Mouse (Mus musculus) lung, postnatal 0 days (tissue): ENCODE data around the gene Rubcnl. TPM values are rescaled to one million over a fixed set of nuclear protein-coding genes. Genes with fewer than 3 reads are reported as not detected.

Experiments
- ATAC-seq: fragments of 200-750 bp; cut with Nextera tagmentation; 2 replicates; pipeline ENCODE4 v1.8.0; 2017; ENCODE audit warnings: moderate library complexity
- DNase-seq: peaks from one replicate; pipeline ENCODE4 v3.0.0-alpha.2; 2016; ENCODE audit warnings: low spot score
- H3K27ac ChIP-seq: fragments of 300-500 bp; sonication (generic); 2 replicates; pipeline ENCODE4 v1.5.1; 2014; ENCODE audit warnings: antibody characterized with exemption, mild to moderate bottlenecking, low read length, mixed read lengths
- H3K27me3 ChIP-seq: fragments of 300-500 bp; sonication (generic); replicated peaks from 2 replicates; pipeline ENCODE4 v1.6.1; 2014; ENCODE audit warnings: low read length, mixed read lengths; ENCODE audit not compliant: insufficient read depth
- H3K36me3 ChIP-seq: fragments of 300-500 bp; sonication (generic); 2 replicates; pipeline ENCODE4 v1.6.1; 2014; ENCODE audit warnings: low read length, mixed read lengths; ENCODE audit not compliant: insufficient read depth
- H3K4me1 ChIP-seq: fragments of 300-500 bp; sonication (generic); 2 replicates; pipeline ENCODE4 v1.6.1; 2014; ENCODE audit warnings: antibody characterized with exemption, low read depth, low read length, mixed read lengths; ENCODE audit not compliant: insufficient read depth
- H3K4me2 ChIP-seq: fragments of 300-500 bp; sonication (generic); replicated peaks from 2 replicates; pipeline ENCODE4 v1.6.1; 2014; ENCODE audit warnings: low read depth, mild to moderate bottlenecking, low read length, moderate library complexity, mixed read lengths
- H3K4me3 ChIP-seq: fragments of 300-500 bp; sonication (generic); 2 replicates; pipeline ENCODE4 v1.5.1; 2014; ENCODE audit warnings: low read depth, low read length
- H3K9ac ChIP-seq: fragments of 300-500 bp; sonication (generic); replicated peaks from 2 replicates; pipeline ENCODE4 v1.6.1; 2014; ENCODE audit warnings: low read depth, mild to moderate bottlenecking
- H3K9me3 ChIP-seq: fragments of 300-500 bp; sonication (generic); 2 replicates; pipeline ENCODE4 v1.6.1; 2016; ENCODE audit warnings: low read length, mixed read lengths
- CTCF ChIP-seq: IDR thresholded peaks from 2 replicates; pipeline ENCODE4 v1.5.1; 2016; ENCODE audit warnings: antibody characterized with exemption, mild to moderate bottlenecking
- EP300 ChIP-seq: IDR thresholded peaks from 2 replicates; pipeline ENCODE4 v1.6.1; 2016; ENCODE audit warnings: antibody characterized with exemption, mild to moderate bottlenecking, control low read depth
- WGBS: fragments of 180-500 bp; shearing (Covaris S2); extraction: QIAGEN DNeasy Blood & Tissue Kit; methylation state at CpG from one replicate; pipeline ENCODE4 v1.1.7; 2014; 5-methylcytosine and 5-hydroxymethylcytosine counted together
- polyA plus RNA-seq: library from polyadenylated mRNA; unstranded; fragments of >200 nt; fragmentation: Nextera tagmentation; extraction: Ambion mirVana; gene quantifications from 2 replicates; pipeline ENCODE4 v1.2.1, GENCODE M21; 2015

The Rubcnl gene
- polyA plus RNA-seq, 1 experiment from 2014 or later = 0.27 TPM

DNA sequence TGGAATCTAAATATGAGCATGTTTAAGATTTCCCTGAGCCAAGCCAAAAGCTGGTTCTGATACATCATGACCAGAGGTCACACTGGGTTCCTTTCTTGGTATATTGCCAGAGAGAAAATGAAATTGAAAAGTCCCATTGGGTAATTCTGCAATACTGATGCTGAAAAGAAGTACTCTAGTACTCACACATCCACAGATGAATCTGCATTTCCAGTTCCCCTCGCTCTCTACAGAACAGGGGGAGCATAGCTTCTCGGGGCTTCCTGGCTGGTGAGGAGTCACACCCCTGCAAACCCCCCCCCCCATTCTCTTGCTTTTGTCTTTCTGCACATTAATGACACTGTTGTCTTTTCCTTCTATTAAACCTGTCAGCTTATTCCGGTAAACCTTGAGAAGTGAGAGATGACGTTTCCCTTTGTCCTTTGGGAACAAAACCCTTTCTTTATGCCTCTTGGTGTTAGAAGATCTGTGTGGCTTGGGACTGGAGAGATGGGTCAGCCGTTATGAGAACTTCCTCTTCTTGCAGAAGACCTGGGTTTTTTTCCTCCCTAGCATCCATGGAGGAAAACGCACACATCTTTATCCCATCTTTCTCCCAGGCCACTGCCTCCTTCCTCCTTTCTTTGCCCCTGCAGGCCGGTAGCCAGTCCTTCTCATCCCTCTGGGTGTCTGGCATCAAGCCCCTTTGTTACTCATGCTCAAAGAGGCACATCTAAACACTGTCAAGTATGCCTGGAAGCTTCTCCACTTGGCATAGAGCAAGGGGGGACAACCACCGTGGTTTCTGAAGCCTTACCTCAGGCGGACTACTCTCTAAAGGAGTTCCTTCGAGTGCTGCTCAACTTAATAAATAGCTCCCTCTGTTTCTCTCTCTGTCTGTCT lies 59.7 kb downstream of the Rubcnl start:
- ATAC-seq (no peak), DNase-seq (no peak)
- no peaks in the 10 kb centered on the region for H3K4me1 ChIP-seq
- no peak overlapping the region for H3K9ac ChIP-seq
- H3K4me3 ChIP-seq = no peak overlapping the region
- H3K9me3 ChIP-seq = no peaks in the 10 kb centered on the region
- no peak overlapping the region for H3K27ac ChIP-seq
- H3K36me3 ChIP-seq = no peaks in the 10 kb centered on the region
- WGBS = 74% methylated on average over 10 of the region's 10 CpGs
- no peak overlapping the region for H3K4me2 ChIP-seq
- TF ChIP-seq CTCF = no peak
- no peak for TF ChIP-seq EP300
- no peaks in the 10 kb centered on the region for H3K27me3 ChIP-seq

DNA sequence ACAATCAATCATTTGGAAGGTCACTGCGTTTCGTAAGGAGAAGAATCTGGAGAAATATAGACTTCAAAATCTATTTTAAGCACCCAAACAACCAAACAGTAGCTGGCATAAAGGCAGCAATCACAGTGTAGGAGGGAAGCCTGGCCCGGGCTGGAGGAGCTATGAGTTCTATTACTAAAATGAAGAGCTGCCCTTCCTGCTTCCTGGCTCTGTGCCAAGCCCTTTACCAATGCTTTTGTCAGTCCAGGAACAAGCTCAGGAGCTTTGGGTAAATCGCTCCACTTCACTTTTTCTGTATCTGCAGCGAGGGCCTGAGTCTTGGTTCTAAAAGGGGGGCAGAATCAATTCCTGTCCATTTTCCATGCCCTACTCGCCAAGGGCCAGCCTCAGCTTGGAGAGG lies 62.1 kb downstream of the Rubcnl start:
- no peak for ATAC-seq
- TF ChIP-seq CTCF (no peak), EP300 (no peak)
- Histone ChIP-seq H3K27me3 (no peaks in the 10 kb centered on the region), H3K4me3 (no peak overlapping the region), H3K9ac (no peak overlapping the region), H3K27ac (no peak overlapping the region), H3K4me1 (no peaks in the 10 kb centered on the region), H3K36me3 (no peaks in the 10 kb centered on the region), H3K9me3 (no peaks in the 10 kb centered on the region), H3K4me2 (no peak overlapping the region)
- WGBS = 41% methylated on average over 6 of the region's 6 CpGs
- DNase-seq = peak; percentile 30

Other genes with a start within 250 kb of the Rubcnl start
- 13.5 and 15.3 TPM in 2 replicates for gene Lrch1, start 68.2 kb upstream of the Rubcnl start, polyA plus RNA-seq
- gene Lrrc63, start 114.9 kb downstream of the Rubcnl start, polyA plus RNA-seq = 0.06 and 0.17 TPM in 2 replicates
- 73.7 and 89.5 TPM in 2 replicates for gene Lcp1, start 115.1 kb downstream of the Rubcnl start, polyA plus RNA-seq
- not detected in 2 replicates for gene Cpb2, start 226.3 kb downstream of the Rubcnl start, polyA plus RNA-seq